Mouse (Mus musculus) embryonic facial prominence, embryonic 10.5 days (tissue): Measurements from ENCODE around the gene E2f1. TPM values are rescaled to one million over a fixed set of nuclear protein-coding genes. Genes with fewer than 3 reads are reported as not detected.

Source experiments
- DNase-seq: peaks from one replicate; pipeline ENCODE4 v3.0.0-alpha.2; 2017; ENCODE audit warnings: low spot score
- H3K27ac ChIP-seq: fragments of 300-500 bp; sonication (generic); replicated peaks from 2 replicates; pipeline ENCODE4 v1.5.1; 2016; ENCODE audit warnings: mild to moderate bottlenecking
- H3K27me3 ChIP-seq: fragments of 300-500 bp; sonication (generic); replicated peaks from 2 replicates; pipeline ENCODE4 v1.6.1; 2016; ENCODE audit warnings: low read depth, mild to moderate bottlenecking; ENCODE audit not compliant: poor library complexity, severe bottlenecking
- H3K36me3 ChIP-seq: fragments of 300-500 bp; sonication (generic); replicated peaks from 2 replicates; pipeline ENCODE4 v1.6.1; 2016; ENCODE audit warnings: mild to moderate bottlenecking, moderate library complexity
- H3K4me1 ChIP-seq: fragments of 300-500 bp; sonication (generic); 2 replicates; pipeline ENCODE4 v1.6.1; 2016
- H3K4me3 ChIP-seq: fragments of 300-500 bp; sonication (generic); 2 replicates; pipeline ENCODE4 v1.5.1; 2016; ENCODE audit warnings: mild to moderate bottlenecking, moderate library complexity
- H3K9me3 ChIP-seq: fragments of 300-500 bp; sonication (generic); 2 replicates; pipeline ENCODE4 v1.6.1; 2016; ENCODE audit warnings: mild to moderate bottlenecking
- WGBS: fragments of 180-500 bp; shearing (Covaris S2); methylation state at CpG from one replicate; pipeline ENCODE4 v1.1.7; 2016; 5-methylcytosine and 5-hydroxymethylcytosine counted together
- polyA plus RNA-seq: library from polyadenylated mRNA; unstranded; fragments of >200 nt; fragmentation: Nextera tagmentation; extraction: Ambion mirVana; gene quantifications from 2 replicates; pipeline ENCODE4 v1.2.1, GENCODE M21; 2016

Gene E2f1
- polyA plus RNA-seq, 1 experiment from 2014 or later: 25.2 TPM

DNA sequence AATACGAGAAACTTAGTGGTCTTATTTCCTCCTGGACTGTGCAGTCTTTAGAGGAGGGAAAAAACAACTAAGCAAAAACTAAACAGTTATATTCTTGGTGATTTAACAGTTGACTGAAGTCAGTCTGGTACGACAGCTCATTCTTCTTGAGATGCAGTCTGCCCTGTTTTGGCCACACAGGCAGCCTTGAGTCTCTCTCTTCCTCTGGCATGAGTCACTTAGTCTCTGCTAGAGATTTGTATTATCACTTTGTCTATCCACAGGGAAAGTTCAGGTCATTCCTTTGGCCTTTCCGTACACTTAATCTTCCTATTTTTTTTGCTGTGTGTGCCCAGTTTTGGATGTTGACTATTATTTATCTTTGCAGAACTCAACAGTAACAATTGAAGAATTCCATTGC lies 59.6 kb downstream of the E2f1 start:
- no peak for DNase-seq
- Histone ChIP-seq H3K36me3 (peaks cover 87% of the 10 kb centered on the region), H3K4me1 (no peaks in the 10 kb centered on the region), H3K9me3 (no peaks in the 10 kb centered on the region), H3K27ac (no peak overlapping the region), H3K27me3 (no peaks in the 10 kb centered on the region), H3K4me3 (no peak overlapping the region)
- WGBS: 90% methylated on average over 3 of the region's 3 CpGs

Other genes starting within 250 kb of the E2f1 start
- gene Cdk5rap1, start 196.9 kb downstream of the E2f1 start, polyA plus RNA-seq: 15.1 and 15.8 TPM in 2 replicates
- gene Snta1, start 161.8 kb downstream of the E2f1 start, polyA plus RNA-seq: 3.0 and 3.9 TPM in 2 replicates
- 68.8 and 72.2 TPM in 2 replicates for gene Cbfa2t2, start 133.4 kb downstream of the E2f1 start, polyA plus RNA-seq
- gene 1700003F12Rik, start 22.8 kb downstream of the E2f1 start, polyA plus RNA-seq: 1.3 and 2.9 TPM in 2 replicates
- gene Actl10, start 18.1 kb downstream of the E2f1 start, polyA plus RNA-seq: 0.19 and 0.33 TPM in 2 replicates
- gene Necab3, start 11.0 kb downstream of the E2f1 start, polyA plus RNA-seq: 3.2 and 3.6 TPM in 2 replicates
- 11.6 and 13.8 TPM in 2 replicates for gene Pxmp4, start 33.8 kb upstream of the E2f1 start, polyA plus RNA-seq
- 1.1 TPM in 2 replicates for gene Zfp341, start 43.4 kb upstream of the E2f1 start, polyA plus RNA-seq
- not detected in 2 replicates for gene 4930519P11Rik, start 43.5 kb upstream of the E2f1 start, polyA plus RNA-seq
- 12.8 and 14.7 TPM in 2 replicates for gene Chmp4b, start 81.8 kb upstream of the E2f1 start, polyA plus RNA-seq
- gene Gm14214, start 200.1 kb upstream of the E2f1 start, polyA plus RNA-seq: not detected in 2 replicates
- 52.8 and 53.1 TPM in 2 replicates for gene Raly, start 221.2 kb upstream of the E2f1 start, polyA plus RNA-seq
- 1.5 and 2.3 TPM in 2 replicates for gene a, start 221.5 kb upstream of the E2f1 start, polyA plus RNA-seq